Mouse (Mus musculus) heart, adult 11 months (tissue): ENCODE results near the gene Fam3b.

ENCODE experiments used
- DNase-seq: peaks from one replicate; pipeline ENCODE4 v3.0.0; 2022

The Fam3b gene

DNA sequence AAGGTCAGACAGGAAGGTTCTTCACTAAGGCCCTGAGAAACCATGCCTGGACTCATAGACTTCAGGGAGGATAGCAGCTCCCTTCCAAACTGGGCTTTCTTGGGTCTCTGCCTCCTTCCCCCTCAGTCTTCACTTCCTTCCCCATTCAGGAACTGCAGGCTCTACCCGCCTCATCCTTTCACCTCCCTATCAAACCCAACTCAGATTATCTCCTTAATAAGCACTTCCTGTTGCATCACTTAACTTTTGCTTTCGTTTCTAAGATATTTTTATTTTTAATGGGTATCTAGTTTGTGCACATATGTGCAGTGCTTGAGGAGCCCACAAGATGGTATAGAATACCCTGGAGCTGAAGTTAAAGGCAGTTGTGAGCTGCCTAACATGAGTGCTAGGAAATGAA, 36.0 kb downstream of the Fam3b start:
- DNase-seq = no peak

DNA sequence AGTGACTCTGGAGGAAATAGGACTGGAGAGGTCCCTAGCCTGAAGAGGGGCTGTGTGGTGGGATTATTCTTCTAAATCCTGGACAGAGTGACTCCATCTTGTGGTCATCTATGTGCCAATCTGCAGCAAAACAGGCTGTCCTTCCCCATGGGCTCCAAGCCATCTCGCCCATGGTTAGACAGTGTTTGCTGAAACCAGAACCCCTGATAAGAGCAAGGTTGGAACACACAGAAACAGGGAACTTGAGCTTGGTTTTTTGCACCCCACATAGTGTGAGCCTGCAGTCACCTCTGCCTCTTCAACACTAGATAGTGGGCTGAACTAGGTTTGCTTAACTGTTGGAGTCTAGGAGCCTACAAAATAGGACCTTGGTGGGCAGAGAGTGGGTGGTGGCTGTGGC, 38.1 kb downstream of the Fam3b start:
- DNase-seq = peak; percentile 31

DNA sequence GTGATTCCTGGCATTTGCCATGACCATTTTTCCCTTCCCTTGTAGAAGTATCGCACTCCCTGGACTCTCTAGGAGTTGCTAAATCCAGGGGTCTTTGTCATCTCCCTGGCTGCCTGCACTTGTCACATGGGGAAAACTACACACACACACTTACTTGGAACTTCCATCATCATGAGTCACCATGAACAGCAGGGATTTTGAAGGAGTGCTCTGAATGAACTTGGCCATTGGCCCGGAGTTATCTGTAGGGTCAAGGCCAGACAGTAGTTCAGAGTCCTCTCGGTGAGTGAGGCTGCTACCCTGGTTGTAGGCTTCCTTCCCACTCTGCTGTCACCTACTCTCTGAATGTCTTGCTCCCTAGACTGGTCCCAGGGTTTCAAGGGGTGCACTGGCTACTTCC, 39.0 kb downstream of the Fam3b start:
- DNase-seq = peak; percentile 96

DNA sequence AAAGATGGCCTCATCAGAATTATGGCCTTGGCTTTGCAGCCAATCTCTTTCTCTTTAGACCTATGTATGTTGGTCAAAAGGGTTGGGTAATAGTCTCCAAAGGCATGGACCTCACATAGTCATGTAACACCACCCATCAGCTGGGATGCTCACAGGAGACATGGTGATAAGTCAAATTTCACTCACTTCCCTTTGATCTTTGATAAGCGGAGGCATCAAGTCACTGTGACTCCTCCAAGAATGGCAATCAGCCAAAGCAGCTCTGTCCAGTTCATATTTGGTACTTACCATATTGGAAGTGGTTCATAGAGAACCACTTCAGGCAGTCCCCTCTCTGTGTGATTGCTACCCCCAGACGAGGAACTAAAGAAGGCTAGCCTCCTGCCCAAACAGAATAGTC, 39.9 kb downstream of the Fam3b start:
- no peak for DNase-seq

DNA sequence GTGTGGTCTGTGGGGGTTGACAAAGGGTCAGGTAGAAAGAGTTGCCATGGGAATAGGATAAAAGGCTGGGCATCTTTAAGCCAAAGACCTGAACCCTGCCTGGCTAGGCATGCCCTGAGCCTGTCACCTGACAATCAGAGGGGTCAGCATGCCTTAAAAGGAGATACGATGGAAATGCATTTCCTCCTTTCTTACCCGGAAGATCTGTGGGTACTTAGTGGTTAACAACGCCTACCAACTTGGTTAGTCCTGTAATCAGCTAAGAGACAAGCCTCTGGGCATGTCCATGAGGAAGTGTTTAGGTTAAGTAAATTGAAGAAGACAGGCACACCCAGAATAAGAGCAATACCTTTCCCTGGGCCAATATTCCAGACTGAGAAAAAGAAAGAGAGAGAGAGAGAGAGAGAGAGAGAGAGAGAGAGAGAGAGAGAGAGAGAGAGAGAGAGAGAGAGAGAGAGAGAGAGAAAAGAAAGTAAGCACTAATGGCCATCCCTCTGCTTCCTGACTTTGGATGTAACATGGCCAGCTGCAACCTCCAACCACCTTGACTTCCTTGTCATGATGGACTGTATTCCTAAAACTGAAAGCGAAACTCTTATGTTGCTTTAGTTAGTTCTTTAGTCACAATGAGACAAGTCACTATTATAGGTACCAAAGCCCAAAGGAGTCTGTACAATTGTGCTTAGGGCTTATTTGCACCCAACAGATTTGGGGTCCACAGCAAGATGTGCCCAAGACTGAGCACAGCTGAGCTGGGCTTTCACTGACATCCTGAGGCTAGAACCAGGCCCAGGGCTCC, 46.4 kb downstream of the Fam3b start:
- no peak for DNase-seq

DNA sequence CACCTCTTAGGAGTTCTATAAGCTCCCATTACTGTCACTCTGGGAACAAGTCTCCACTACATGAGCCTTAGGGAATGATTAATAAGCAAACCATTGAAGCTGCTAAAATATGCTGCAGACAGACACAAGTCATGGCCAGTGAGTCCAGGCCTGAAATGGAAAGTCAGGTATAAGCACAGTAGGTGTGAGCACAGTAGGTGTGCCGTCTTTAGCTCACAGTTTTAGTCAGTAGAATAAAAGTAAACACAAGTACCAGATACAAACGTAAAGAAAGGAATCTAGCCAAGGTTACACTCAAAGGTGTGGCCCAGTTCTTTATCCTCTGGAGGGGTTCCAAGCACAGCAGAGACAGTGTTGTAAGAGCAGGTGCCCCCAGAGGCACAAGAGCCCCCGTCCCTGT, 47.1 kb downstream of the Fam3b start:
- no peak for DNase-seq

DNA sequence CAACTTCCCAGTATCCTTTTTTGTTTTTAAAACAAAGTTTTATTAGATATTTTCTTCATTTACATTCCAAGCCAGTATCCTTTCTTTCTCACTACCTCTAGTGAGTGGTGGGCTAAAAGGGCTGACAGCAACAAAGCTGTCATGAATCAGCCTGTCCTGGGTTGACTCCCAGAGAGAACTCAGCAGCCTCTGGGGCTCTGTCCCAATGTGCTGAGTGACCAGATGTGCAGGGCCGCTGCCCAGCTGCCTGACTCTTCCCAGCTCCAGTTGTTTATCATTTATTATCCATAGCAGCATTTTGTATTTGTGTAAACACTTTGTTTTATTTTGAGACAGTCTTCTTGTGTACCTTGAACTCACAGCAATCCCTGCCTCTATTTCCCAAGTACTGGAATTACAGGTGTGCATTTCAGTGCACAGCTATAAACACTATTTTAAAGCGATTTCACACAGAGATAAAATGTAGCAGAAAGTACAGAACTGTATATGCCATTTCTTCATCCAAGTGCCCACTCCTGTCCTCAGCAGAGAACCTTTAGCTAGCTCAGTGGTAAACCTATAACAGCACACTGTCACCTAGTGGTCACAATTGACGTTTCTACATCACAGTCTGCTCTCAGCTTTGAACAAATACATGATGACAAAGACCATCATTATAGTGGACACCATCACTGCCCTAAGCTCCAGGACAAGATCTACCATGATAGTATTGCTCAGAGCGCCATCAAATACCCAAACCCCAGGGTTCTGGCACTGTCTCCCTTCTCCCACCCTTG, 48.2 kb downstream of the Fam3b start:
- peak; percentile 90 for DNase-seq

DNA sequence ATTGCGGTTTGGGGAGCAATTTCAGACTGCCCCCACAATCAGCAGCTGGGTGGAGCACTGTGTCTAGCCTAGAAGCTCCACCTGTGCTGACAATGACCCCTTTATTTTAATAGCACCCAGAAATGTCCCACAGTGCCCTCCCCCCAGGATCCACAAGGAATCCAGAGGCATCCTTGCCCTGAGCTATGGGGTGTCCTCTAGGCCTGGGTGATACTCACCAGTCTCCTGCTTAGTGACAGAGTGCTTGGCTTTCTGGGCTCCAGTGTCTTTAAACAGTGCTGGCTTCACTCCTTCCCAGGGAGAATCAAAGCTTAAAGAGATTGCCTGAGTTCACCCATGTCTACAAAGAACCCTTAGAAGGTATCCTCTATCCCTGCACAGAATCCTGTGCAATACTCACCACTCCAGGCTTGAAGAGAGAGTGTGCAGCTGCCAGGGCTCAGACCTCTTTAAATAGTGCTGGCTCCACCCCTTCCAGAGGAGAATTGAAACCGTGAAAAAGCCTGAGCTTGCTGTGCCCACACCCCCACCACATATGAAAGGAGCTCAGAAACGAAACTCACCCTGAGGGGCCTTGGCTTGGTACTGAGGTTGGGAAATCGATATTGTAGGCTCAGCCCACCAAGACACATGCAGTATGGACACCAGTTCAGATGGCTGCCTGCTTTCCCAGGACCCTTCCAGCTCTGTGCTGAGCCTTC, 52.0 kb downstream of the Fam3b start, which contains the start of gene Mx1:
Gene Mx1 (minus strand): TSS at position 427 of the 701 bp plus-strand sequence.
- DNase-seq = peak; percentile 94

DNA sequence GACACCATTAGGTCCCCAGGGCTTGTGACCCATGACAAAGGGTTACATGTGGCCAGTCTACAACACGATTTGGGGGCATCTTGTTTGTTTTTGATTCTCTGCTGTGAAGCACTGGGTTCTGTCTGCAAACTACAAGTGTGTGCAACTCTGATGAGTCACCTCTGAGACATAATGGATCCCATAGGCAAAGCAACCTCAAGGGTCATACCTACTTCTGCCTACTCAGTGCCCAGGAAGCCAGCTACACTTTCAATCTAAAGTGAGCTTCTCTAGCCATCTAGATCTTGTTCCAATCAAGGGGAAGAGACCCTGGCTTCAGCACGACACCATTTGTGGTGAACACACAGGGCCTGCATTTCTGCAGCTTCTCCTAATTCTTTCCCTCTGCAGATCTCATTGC, 53.3 kb downstream of the Fam3b start:
- DNase-seq = peak; percentile 55

DNA sequence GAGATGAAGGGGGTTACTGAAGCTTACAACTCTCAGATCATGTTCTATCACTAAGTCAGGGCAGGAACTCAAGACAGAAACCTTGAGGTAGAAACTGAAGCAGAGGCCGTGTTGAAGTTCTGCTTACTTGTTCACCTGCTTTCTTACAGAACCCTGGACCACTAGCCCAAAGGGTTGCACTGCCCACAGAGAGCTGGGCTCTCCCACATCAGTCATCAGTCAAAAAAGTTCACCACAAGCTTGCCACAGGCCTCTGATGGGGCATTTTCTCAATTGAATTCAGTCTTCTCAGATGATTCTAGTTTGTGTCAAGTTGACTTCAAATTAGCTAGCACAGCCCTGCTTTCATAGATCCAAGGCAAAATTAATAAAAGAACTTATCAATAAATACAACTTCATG, 54.8 kb downstream of the Fam3b start:
- DNase-seq = peak; percentile 68

DNA sequence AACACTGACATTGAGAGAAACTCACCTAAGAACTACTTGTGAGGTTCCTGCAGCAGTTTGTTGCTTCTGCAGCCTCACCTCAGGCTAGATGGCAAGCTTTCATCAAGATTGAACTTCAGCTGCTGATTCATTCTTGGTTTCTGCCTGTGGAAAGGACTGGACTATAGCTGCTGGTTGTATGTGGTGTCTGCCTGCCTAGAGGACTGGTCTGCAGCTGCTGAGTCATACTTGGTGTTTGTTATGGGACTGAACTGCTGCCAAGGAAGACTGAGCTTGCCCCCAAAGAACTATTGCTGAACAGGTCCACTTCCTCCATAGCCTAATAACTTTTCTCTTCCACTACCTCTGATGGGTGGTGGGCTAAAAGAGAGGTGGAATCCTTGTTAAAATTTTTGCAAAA, 67.2 kb downstream of the Fam3b start:
- DNase-seq = no peak

DNA sequence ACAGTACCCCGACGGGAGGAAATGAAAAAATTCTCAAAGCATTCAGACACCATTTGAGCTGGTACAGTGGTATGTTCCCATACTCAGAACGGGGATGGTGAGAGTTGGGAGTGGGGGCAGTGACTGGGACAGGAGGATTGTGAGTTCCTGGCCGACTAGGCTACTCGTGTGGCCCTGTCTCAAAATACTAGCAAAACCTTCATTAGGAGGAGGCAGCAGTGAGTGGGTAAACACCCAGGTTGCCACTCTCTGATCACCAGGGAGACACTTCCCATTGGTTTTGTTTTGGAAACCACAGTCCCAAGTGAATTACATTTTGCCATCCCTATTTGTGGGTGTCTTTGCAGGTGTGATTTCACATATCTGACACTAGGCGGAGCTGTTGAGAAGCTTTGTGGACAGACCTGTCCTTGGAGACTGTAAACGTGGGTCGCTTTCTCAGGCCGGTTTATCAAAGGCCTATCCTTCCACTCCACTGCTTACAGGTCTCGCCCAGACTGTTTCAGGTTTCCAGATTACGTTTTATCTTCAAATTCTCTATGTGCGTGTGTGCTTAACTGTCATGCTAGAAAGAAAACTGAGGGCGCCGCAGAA, 70.8 kb downstream of the Fam3b start:
- peak; percentile 95 for DNase-seq

DNA sequence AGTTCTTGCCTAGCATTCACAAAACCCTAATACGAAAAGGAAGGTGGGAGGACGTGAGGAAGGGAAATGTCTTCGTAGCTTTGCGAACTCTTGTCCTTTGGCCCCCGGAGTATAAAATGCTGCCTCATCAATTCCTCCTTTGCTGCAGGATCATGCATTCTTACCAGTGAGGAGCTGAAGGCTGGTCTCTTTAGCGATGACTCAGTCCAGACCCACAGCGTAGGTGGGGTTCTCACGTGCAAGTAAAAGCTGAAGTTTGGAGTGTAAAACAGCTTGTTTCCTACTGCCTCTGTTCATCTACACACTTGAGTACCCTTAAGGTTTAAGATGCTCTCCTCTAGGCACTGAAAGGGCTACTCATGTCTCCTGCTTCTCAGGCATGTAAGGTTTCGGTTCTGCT, 72.6 kb downstream of the Fam3b start:
- DNase-seq = no peak

DNA sequence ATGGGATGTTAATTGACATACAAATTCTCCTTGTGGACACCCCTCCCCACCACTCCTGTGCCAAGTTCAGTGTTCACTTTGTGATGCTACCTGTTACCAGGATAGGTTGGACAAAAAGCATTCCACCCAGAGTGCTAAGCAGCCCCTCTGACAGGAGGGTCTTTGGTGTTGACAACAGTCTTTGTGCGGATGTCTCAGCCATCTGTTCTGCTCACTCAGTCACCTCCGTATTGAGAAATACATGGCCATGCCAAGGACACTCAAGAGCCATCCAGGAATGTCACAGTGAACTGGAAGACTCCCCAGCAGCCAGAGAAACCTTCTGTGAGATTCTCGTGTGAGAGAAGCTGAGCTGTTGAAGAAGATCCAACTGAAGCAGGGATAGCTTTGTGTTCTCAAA, 76.4 kb downstream of the Fam3b start:
- DNase-seq = no peak

DNA sequence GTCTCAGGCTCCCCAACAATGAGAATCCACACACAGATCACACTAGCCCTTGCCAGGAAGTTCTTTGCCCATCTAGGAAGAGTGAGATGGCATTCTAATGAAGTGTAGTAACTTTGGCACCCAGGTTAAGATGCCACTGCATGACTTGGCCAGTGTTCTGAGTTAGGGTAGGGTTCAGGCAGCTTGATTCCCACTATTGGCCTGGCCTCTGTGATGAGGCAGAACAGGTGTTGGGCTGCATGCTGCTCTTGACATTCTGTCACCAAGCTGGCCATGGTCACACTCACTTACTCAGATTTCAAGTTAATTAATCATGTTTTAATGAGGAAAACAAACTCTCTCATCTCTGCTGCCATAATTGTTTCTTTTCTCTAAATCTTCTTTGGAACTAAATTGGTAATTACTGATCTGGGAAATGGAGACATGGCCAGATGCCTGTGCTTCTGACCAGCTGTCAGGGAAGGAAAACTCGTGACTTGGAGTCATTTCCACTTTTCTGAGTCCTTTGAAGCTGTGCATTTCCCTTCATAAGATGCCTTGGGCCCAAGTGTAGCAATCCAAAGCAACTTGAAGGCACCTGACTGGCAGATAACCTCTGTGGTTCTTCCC, 77.1 kb downstream of the Fam3b start:
- DNase-seq = no peak

DNA sequence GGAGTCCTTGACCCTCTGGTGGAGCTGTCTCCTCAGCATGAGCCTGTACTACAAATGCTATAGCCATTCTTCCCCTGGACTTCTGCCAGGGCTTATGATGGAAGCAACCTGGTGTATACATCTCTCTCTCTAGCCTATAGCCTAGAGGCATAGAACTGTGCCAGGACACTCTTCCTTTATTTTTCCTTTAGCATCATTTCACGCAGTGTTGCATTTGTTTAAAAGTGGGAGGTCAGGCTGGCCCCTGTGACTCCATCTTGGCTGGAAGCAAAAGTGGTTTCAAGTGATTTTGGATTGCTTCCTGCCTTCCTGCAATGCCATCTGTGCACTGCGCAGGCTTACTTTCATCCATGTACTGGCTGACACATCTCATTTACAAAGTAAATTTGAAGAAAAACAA, 80.4 kb downstream of the Fam3b start:
- no peak for DNase-seq

DNA sequence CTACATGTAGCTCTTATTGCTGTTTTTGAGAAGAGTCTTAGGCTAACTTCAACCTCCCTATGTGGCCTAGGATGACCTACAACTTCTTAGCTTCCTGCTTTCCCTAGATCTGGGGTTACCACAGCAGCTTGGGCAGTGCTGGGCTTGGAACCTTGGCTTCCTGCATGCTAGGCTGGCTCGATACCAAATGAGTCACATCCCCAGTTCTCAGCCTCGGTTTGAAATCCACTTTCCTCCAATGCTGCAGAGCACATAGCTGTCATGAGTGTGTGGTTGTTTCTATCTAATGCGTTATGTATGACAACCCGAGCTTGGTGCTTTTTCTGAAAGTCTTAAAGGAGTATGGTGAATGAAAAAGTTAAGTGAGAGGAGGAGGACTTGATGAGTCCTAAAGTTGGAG, 83.3 kb downstream of the Fam3b start:
- DNase-seq = peak; percentile 95

DNA sequence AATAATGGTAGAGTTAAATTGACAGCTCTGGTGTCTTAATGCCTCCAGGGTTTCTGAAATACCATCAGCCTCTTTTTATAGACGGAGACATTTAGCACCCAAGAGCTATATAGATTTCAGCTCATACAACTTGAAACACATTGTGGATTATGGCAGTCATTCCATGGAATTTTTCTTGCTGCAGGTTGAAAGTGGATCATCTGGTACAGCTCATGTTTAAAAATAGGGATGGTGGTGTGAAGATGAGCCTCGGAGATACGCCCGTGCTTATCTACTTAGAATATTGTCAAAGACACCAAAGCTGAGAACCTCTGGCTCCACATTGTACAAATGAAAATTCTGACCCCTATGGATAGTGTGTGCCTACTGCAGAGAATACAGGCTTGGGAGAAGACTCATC, 84.5 kb downstream of the Fam3b start:
- DNase-seq = no peak

DNA sequence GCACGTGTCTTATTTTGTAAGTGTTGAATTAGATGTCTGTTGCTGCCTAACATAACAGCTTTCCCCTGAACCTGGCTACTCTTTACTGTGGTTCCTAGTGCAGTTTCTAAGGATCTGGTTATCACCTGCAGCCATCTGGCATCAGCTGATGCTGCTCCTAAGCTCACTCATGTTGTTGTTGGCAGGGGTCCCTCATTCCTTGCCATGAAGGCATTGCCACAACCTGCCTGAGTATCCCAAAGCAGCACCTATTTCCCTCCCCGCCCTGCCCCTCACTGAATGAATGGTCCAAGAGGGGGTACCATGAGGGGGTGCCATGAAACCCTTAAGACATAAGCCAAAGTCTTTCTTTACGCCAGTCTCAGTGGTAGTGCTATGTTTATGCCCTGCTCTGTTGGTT, 86.6 kb downstream of the Fam3b start:
- peak; percentile 78 for DNase-seq

DNA sequence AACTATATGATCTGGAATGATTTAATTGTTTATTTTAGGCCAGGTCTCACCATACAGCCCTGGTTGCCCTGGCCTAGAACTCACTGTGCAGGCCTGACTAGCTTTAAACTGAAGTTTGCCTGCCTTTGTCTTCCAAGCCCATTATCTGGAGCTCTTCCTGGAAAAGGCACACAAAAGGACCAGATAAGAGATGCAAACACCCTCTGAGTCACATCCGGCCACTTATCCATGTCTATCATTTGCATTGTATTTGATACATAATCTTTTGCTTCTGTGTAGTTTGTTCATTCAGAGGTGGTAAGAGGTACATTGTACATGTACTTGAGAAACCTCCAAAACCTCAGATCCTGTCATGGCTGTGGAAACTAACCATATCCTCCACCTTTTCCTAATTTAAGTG, 91.0 kb downstream of the Fam3b start:
- no peak for DNase-seq

DNA sequence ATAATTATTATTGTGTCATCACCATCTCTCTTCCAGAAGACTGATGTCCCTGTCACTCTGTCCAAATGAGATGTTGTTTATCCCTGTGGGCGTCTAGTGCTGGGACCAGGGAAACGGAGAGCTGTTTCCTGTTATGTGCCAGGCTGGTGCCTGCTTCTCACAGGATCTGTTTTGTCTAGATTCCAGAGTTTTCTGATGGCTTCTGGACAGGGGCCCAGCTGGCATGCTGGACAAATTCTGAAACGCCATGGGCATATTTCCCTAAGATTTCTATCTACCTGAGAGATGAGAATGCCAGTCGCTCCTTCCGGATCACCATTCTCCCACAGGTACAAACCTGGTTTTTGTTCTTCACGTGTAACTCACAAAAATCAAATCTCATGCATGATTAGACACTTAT, 92.9 kb downstream of the Fam3b start:
- DNase-seq = no peak
